Mouse (Mus musculus) embryonic fibroblast, embryonic 13.5 days (primary cell): Measurements from ENCODE around the gene Rhbdl2.

Experiments used
- CTCF ChIP-seq: IDR thresholded peaks from 2 replicates; pipeline ENCODE4 v1.5.1; 2011; ENCODE audit warnings: mild to moderate bottlenecking, control low read depth, low read length, moderate library complexity, borderline replicate concordance; ENCODE audit not compliant: insufficient read depth
- POLR2A ChIP-seq: IDR thresholded peaks from 2 replicates; pipeline ENCODE4 v1.6.1; 2011; ENCODE audit warnings: low read depth, mild to moderate bottlenecking, control low read depth, low read length, moderate library complexity

DNA sequence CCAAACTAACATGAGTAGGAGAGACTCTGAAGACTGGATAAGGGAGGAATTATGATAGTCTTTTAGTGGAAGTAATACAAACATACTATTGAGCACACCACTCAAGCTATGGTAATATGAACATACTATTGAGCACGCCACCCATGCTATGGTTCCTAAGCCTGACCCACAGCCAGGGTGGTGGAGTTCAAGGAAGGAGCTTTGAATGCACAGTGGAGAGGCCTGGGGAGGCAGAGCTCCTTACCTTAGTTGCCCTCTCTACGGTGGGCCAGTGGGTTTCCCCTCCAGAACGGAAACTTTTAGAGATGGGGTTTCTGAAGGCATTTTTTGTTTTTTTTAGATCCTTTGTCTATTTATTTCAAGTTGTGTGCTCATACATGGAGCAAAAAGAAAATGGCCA is 9.7 kb downstream of the Rhbdl2 start:
- TF ChIP-seq CTCF, result no peak
- TF ChIP-seq POLR2A, result no peak
